Mouse (Mus musculus): ENCODE data around the gene Prkn.

GRCm38 (mm10) chr17:11737905-11738304, 897.7 kb downstream of the Prkn start:
- TF ChIP-seq POLR2A (IDR thresholded peaks at IDR 0.05; ENCODE audit: borderline replicate concordance, extremely low read depth, low read depth, low read length), result no peak
- no peak for TF ChIP-seq CTCF (IDR thresholded peaks at IDR 0.05; ENCODE audit: insufficient read depth, low read length)

All from lung, adult 2 months (tissue).